8 mouse cellular contexts compared by ENCODE assay signal in genomic region chr19:5487768-5488550, GRCm38 (mm10). TPM values are rescaled to one million over a fixed set of nuclear protein-coding genes. Genes with fewer than 3 reads are reported as not detected.
DNase-seq lines count a peak whose midpoint lies in the region; ATAC-seq lines count a peak whose summit lies in the region.

Mus81 (minus strand) TSS chr19:5488402.

- peaks cover 25% of the 10 kb centered on the region for H3K36me3 ChIP-seq in hindbrain, embryonic 15.5 days

- peak within 1 kb of the TSS; percentile 54 for H3K9ac ChIP-seq in hindbrain, embryonic 15.5 days

- WGBS in hindbrain, embryonic 15.5 days, result under 1% methylated on average over 39 of the region's 39 CpGs

- no peaks in the 10 kb centered on the region for H3K27me3 ChIP-seq in hindbrain, embryonic 15.5 days

- DNase-seq in R1 (ENCODE audit: low read depth, low spot score), result peak; percentile 98
- DNase-seq in cerebellum, postnatal 36 days, result peak; percentile 97 to 98
- peak; percentile 93 to 95 for DNase-seq in frontal cortex, postnatal 36 days (ENCODE audit: low spot score in 2 of 2)
- peak; percentile 90 for DNase-seq in left cerebral cortex, adult 11 months (ENCODE audit: low spot score)
- peak; percentile 96 to 98 for DNase-seq in lung, postnatal 4 days
- DNase-seq in retina, postnatal 7 days (ENCODE audit: low read depth, low spot score), result peak; percentile 81
- peak; percentile 99 for DNase-seq in urinary bladder, adult 2 months (ENCODE audit: low spot score)

- peak; percentile 78 for ATAC-seq in hindbrain, embryonic 15.5 days (ENCODE audit: low FRiP score, low read depth)

- no peaks in the 10 kb centered on the region for H3K9me3 ChIP-seq in hindbrain, embryonic 15.5 days

- H3K4me1 ChIP-seq in hindbrain, embryonic 15.5 days (replicated peaks), result peaks cover 51% of the 10 kb centered on the region

- peak within 1 kb of the TSS; percentile 77 for H3K4me2 ChIP-seq in hindbrain, embryonic 15.5 days

- H3K4me3 ChIP-seq in hindbrain, embryonic 15.5 days, result peak within 1 kb of the TSS; percentile 66

- H3K27ac ChIP-seq in hindbrain, embryonic 15.5 days (replicated peaks), result peak within 1 kb of the TSS; percentile 97

RNA-seq across cellular contexts. Expression of gene Mus81, which starts in this region (rescaled TPM):
- 49.2 TPM in 2 replicates for polyA plus RNA-seq in hindbrain, embryonic 15.5 days (2015; fragmentation: Nextera tagmentation; extraction: Ambion mirVana)
- 23.3 and 32.8 TPM in 2 replicates for polyA plus RNA-seq in urinary bladder, adult 2 months (2012; rRNA removed)

Comparison
In these comparisons a context has a peak if more than half of its experiments do, and no peak if none do; other contexts are left out.
1. Peak in every context shown above with its lines: DNase-seq, ATAC-seq, H3K4me3 ChIP-seq and H3K27ac ChIP-seq.